Mouse (Mus musculus): ENCODE results near the gene Adrb1.

The Adrb1 gene

DNA sequence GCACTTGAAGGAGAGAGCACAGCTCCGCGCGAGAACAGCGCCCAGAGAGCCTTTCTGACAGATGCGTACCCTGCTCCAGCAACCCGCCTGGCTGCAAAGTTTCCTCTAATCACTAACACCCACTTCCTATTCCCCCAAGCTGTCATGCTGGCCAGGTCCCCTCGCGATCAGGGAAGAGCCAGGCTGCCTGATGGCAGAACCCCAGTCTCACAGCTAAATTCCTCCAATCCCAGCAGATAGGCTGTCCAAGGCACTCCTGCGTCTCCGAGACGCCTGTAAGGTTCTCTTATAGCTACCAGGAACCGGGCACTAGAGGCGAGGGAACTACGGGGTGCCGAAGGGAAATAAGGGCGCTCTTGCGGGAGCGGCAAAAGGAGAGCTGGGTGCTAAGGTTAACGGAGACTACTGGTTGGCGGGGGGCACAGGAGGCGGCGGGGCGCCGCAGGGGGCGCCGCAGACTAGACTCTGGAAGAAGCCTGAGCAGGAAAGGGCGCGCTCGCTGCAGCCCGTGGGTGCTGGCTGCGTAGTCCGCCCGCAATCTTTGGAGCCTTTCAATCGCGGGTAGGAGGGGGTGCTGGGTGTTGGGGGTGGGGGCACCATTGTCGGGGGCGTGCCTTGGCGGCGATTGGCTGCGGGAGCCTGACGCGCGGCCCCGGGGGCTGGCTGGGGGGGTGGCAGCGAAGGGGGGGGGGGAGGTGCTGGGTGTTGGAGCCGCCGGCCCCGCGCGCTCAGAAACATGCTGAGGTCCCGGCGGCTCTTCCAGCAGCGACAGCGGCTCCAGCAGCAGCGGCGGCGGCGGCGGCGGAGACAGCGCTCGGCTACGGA is at the start of gene Adrb1:
Gene Adrb1, plus strand, starts transcription at position 813 of the 825 bp plus-strand sequence.
- peak; percentile 63 for DNase-seq (ENCODE audit: low read depth, low spot score)

DNA sequence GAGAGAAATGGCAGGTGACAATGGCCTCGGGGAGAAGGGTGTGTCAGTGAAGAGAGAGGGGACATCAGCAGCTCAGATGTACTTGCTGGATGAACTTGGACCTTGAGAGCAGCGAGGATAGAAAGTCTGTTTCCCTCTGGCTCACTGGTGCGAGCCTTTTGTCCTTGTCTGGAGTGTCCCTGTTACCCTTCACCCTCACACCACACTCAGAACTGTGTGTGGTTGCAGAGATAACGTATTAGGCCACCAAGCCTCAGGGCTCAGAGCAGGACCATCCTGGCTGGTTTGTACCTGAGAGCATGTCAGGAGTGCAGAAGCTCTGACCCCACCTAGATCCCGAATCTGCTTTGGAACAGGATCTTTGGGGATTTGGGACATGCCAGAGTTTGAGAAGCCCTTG is 46.3 kb upstream of the Adrb1 start:
- no peak for DNase-seq (ENCODE audit: low read depth, low spot score)

DNA sequence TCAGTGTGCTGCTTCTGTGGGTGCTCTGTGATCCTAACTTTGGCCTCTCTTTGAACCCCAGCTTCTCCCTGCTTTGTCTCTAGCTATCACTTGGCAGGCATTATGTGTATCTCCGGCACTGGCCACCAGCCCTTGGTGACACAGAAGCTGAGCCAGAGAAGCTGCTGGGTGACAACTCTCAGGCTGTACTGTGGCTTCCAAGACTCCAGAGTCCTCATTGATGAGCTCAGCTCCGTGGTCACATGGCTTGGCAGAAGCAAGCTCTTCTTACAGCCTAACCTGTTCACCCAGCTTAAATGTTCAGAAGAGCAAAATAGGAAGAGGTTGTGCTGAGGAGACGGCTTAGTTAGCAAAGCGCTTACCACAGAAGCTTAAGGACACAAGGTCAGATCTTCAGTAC is 45.5 kb upstream of the Adrb1 start:
- no peak for DNase-seq (ENCODE audit: low read depth, low spot score)

DNA sequence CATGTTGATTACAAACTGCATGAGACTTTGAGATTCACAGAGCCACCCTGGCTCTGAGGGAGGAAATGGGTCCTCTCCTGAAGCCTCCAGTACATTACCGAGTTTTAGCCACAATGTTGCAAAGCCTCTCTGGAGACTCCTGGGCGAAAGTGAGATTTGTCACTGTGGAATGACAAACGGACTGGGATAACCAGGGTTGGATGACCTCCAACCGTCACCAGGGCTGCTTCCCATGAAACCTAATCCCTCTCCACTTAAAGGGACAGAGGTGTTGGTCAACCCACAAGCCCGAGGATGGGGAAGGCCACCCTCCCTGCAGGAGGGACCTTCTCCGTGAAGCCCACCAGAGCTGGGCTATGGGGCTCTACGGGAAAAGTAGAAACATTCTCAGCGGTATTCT is 44.4 kb upstream of the Adrb1 start:
- DNase-seq (ENCODE audit: low read depth, low spot score): no peak

DNA sequence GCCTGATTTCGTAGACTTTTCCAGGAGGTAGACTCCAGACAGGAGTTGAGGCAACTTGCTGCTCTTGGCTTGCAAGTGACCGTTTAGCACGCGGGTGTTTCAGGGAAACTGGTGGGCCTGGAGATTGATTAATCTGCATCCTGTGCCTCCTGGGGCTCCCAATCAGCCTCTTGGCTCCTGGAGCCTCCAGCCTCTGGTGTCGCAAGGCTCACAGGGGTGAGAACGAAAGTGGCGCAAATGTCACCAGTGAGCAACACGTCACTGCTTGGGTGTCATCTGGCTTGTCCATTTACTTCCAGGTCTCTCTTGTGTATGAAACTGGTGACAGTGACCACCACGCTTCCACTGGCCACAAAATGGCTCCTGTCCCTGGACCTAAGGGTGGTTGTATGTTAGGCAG is 43.5 kb upstream of the Adrb1 start:
- no peak for DNase-seq (ENCODE audit: low read depth, low spot score)

DNA sequence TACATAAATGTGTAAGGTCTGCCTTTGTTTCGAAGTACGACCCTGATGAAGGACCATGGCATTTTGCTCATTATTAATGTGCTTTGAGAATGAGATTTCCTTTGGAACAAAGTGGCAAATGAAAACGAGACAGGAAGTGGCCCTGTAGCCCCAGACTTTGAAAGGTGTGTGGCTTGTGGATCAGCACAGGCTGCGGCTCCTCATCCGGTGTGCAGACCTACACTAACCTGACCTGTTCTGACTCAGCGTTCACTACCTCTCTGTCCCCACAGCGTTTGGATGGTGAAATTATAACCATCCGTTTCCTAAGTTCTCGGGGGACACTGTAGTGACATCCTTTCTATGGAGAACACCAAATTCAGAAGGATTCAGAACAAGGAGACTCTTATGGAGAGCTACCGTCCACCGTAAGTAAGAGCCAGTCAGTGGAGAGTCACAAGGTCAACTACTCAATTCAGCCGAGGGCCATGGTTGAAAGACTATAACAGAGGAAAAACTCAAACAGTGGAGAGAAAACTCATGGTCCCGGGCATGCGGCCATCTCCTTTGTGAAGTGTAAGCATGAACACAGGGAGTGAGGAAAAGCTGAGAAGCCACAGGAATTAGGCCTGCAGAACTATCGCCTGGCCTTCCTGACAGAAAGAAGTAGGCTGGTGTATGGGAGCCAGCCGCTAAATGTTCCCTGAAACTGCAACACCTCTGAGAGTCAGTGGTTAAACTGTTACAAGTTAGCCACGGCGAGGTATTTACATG is 42.6 kb upstream of the Adrb1 start:
- no peak for DNase-seq (ENCODE audit: low read depth, low spot score)

DNA sequence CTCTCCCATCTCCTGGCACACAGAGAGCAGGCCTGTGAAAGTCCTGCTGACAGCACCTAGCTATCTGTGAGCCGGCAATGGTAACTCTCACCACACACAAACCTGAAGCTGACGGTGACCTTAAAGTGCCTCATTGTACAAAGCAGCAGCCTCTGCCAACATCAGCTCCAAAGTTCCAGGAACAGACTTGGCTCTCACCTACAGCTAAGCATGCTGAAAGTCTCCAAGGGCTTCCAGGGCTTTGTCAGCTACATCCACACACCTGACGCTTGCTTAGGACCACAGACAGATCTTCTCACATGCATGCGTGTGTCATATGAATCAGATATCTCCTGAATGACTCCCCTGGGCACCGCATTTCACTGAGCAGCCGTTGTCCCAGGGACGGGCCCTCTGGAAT is 42.0 kb upstream of the Adrb1 start:
- no peak for DNase-seq (ENCODE audit: low read depth, low spot score)

DNA sequence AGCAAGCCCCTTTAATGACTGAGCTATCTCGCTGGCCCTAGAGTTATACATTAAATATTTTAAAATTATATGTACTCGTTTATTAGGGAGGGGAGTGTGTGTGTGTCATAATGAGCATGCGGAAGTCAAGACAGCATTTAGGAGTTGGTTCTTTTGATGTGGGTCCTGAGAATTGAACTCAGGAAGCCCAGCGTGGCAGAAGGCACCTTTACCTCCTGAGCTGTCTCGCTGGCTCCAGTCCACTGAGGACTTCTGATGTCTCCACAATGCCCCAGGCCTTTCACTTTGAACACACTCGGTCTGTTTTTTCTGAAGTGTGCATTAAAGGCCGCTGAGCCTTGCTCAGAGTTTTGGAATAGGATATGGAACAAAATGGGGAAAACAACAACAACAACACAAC is 39.7 kb upstream of the Adrb1 start:
- no peak for DNase-seq (ENCODE audit: low read depth, low spot score)

DNA sequence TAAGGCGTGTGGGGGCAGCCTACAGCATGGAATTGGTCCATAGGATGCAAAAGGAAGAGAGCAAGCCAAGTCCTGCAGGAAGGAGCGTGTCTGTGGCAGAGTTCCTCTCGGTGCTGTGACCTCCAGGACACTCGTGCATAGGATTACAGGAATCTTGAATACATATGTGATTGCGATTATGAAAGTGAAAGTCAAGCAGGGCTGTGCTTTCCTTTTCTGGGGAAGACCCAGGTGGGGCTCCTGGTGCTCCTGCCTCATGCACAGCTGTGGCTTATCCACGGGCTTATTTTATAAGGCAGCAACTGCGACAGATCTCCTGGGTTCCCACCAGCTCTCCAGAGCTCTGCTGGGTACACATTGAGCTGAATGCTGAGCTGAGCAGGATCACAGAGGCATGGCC is 39.2 kb upstream of the Adrb1 start:
- no peak for DNase-seq (ENCODE audit: low read depth, low spot score)

DNA sequence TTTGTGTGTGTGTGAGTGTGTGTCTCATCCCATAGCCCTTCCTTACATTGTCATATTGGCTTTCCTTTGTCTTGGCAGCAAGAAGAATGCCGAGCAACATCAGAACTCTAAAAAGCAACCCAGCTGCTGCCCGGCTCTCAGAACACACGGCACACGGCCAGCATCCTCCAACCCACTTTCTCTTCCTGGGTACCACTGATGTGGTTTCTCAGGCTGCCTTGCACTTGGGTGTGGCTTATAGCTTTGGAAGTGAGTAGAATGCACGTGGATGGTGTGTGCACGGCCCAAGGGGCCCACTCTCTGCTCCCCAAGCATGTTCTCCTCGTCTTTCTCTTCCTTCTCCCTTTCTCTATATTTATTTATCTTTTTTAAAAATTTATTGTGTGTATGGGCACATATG is 36.5 kb upstream of the Adrb1 start:
- no peak for DNase-seq (ENCODE audit: low read depth, low spot score)

DNA sequence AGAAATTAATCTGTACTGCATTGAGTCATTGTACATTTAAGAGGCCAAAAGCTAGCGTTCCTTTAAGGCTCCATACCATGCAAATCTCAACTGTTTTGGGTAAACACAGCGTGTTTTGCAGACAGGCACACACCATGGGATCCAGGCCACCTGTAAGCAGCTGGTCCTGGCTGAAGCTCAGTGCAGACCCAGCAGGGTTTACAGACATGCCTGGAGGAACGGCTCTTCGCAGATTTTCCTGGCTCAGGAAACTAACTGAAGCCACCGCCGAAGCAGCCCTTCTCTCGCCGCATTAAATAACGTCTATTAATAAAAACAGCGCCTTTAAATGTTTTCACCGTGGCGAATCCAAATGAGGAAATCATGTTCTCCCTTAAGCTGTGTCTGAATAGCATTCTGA is 35.8 kb upstream of the Adrb1 start:
- no peak for DNase-seq (ENCODE audit: low read depth, low spot score)

DNA sequence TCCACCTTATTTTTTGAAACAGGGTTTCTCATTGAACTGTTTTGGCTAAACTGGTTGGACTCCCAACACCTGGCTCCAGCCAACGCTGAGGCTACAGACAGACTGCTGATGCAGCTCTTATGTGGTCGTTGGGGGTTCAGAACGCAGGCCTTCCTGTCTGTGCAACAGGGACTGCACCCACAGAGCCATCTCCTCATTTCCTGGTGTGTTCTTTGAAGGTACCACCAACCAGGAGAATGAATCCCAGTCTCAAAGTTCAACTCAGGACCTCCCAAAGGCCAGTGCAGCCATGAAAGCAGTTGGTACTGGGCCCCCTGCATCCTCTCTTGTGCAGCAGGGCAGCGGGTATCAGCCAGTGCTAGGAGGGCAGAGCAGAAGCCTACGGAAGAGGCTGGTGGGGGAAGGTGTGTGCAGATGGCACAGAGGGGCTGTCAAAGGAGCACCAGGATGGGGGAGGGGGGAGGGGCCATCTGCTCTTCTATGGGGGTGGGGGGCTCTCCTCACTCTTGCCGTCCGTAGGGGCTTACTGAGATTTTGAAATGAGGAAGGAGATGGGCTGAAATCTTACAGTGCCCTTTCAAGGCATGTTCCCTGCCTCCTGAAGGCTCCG is 34.9 kb upstream of the Adrb1 start:
- no peak for DNase-seq (ENCODE audit: low read depth, low spot score)

DNA sequence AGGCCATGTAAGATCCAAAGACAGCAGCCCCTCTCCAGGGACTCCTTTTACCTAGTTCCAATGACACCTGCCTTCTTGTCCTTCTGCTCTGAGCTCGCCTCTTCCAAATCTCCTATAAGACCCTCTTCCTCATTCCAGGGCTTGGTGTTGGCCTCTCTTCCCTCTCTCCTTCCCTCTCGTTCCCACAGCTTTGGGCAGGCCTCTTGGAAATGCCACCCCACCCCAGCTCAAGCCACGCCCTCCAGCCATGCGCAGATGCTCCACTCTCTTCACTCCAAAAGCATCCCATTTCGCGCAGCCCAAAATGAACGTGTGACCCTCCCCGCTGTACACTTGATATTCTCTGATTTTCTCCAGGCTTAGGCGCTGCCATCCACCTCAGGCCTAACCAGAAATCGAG is 34.3 kb upstream of the Adrb1 start:
- DNase-seq (ENCODE audit: low read depth, low spot score): peak; percentile 72

DNA sequence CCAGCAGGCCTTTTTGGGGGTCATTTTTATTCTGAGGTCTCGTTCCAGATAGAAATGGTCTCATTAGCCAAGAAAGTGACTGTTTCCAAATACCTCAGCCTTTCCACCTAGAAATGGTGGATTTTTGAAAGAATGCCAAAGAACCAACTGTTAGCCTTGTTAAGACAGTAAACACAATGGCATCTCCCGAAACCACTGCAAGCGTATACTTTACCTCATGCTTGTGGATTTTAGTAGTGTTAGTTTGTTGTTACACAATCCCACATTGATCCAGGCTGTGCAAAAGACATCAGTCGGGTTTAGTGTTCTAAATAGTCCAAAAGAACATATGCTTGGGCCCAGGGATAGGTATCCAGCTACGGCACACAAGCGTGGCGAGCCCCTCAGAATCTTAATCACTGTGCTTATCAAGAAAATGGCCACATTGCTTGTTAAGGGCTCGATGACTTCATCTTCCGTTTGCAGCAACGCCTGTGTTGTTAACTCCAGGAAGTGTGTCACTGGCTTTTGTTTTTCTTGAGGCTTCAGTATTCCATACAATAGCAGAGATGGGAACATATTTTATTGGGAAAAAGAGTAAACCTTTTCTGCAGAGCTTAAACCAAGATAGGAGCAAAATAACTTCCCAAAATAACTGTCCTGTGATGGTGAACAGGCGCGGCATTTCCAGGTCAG is 33.2 kb upstream of the Adrb1 start:
- no peak for DNase-seq (ENCODE audit: low read depth, low spot score)

DNA sequence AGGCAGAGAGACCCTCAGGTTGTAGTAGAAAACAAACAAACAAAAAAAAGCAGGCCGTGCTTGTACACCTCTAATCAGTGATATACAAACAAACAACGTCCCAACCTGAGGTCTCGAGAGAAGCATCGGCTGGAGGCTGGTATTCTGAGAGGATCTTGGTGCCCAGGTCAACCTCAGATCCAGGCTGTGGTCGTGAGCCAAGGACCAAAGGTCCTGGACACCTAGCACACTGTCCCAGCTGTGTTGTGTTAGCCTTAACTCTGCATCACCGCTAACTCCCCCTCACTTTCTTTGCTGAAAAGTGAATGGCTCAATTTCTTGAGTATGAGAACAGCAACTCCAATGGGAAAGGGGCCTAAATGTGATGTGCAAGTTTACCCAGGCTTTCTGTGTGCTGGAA is 32.5 kb upstream of the Adrb1 start:
- DNase-seq (ENCODE audit: low read depth, low spot score): no peak

DNA sequence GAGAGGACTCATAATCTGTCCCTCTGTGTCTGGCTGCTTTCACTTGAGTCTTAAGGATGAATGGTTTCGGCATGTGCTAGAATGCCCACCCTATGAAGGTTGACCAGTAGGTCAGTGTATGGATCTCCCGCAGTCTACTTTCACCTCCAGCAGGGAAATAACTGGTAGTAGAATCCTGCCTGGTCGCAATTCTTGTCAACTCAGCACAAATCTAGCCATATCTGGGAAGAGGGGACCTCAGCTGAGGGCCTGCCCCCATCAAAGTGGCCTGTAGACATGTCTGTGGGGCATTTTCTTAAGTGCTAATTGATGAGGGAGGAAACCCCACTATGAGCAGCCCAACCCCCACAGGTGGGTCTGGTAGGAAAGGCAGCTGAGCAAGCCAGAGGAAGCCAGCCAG is 30.9 kb upstream of the Adrb1 start:
- DNase-seq (ENCODE audit: low read depth, low spot score): no peak

DNA sequence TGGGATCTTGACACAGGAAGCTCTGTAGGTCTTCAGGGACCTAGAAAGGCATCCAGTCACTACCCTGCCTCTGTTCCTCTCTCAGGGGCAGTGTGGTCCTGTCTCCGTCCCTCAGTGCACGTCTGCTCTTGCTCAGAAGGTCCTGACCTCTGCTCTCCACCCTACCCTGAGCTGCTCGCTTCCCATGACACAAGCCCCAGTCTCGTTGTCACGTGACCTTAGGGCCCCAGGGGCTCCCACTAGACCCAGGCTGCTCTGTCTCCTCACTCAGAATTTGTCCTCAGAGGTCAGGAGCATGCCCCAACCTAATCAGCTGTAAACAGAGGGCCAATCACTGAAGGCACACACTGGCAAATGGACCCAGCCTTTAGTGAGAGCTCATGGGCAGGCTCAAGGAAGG is 29.5 kb upstream of the Adrb1 start:
- DNase-seq (ENCODE audit: low read depth, low spot score): no peak

DNA sequence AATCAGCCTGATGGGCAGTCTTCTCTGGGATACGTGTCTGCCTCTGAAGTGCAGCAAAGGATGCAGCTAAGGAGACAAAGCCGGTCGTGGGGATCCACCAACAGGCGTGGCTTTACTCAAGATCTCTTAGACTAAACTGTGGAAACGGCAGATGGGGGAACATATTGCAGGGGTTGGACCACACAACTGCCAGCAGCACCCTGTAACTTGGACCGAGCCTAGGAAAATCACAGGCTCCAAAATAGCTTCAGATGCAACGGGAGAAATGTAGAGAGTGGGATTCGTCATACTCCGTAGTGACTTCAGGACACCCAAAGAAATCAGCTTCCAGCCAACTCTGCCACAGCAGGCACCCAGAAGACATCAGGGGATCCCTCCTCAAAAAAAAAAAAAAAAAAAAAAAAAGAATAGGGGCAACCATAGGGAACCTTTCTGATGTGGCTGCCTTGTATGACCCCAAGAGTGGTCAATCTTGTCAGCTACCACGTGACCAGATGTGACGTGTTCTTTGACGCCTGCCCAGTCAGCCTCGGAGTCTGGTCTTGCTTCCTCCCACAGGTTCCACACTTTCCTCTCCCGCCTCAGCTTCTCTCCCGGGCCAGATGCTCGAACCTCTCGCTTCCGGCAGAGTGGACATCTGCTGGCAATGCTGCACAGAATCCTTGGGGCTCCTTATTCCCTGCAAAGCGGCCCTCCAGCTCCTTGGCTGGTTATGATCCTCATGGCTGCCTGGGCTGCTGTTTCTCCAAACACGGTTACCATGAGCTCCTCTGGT is 24.4 kb upstream of the Adrb1 start:
- no peak for DNase-seq (ENCODE audit: low read depth, low spot score)

DNA sequence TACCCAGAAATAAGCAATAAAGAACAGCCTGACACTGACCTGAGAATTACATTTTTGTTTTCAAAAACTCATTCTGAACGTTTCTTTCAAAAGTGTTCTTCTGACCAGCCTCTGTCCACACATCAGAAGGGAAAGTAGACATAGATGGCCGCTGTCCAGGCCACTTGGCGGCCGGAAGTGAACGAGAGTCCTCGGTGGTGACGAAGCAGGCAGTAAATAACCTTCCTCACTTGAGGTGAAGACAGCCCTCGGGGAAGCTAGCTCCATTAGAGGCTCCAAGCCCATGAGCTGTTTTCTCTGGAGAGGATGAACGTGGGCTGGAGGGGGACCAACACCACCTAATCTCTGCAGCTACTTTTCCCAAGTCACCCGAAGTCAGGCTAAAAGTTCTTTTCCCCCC is 21.2 kb upstream of the Adrb1 start:
- DNase-seq (ENCODE audit: low read depth, low spot score): no peak

DNA sequence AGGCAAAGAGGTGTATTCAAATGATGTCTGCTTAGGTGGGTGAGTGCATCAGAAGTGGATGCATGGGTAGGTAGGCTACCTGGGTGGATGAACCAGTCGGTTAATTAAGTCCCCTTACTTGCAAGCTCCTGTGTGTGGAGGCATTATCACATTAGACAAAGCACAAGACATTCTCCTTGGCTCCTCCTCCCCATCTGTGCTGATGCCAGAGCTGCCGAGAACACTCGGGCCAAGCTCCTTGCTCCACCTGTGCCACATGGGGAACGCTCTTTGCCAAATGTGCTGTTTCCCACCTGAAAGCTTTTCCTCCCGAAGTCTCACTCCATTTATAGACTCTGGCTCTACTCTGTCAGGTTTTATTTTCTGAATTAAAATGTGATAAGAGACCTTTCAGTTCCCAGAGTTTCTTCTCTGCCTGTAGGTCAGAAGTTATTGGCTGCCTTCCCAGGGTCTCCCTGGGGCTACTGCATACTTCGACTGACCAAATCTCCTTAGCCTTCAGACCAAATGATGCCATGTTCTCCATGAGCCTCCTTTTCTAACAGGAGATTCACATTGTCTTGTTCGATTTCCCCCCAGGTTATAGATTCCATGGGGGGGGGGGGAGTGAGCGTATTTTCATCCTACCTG is 20.5 kb upstream of the Adrb1 start:
- no peak for DNase-seq (ENCODE audit: low read depth, low spot score)

DNA sequence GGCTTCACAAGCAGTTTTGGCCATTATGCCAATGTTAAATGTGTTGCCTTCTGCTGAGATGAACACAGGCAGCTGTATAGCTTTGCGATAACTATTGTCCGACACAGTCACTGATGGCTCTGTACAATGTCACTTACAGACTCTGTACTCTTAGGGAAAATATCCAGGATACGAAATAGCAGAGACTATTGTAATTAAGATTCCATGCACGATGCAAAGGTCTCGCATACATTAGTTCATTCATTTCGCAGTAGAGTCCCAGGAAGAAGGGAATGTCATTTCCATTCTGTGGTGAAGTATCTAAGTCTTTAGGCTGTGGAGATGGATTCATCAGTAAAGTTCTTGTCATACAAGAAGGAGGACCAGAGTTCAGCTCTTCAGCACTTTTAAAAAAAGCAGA is 20.0 kb upstream of the Adrb1 start:
- no peak for DNase-seq (ENCODE audit: low read depth, low spot score)

All from R1 (cell line).